Mouse (Mus musculus) CH12.LX (cell line): ENCODE results near the gene Tnfsf12. TPM values are rescaled to one million over a fixed set of nuclear protein-coding genes. Genes with fewer than 3 reads are reported as not detected.

Experiments
- DNase-seq: peaks from one replicate; pipeline ENCODE4 v3.0.0-alpha.2; 2013; ENCODE audit errors: extremely low read depth
- H3K27ac ChIP-seq: 2 replicates; pipeline ENCODE4 v1.5.1; 2012; ENCODE audit warnings: low read depth, mild to moderate bottlenecking, control low read depth, moderate library complexity; ENCODE audit not compliant: insufficient read depth
- H3K27me3 ChIP-seq: replicated peaks from 2 replicates; pipeline ENCODE3; 2012; ENCODE audit warnings: inconsistent platforms
- H3K36me3 ChIP-seq, 2 experiments: replicated peaks in 1 of 2; 2 replicates each; pipeline versions ENCODE3 to v1.6.1; 2012; ENCODE audit warnings: inconsistent platforms in 1 of 2, low read length in 1 of 2, mild to moderate bottlenecking in 1 of 2, mixed read lengths in 1 of 2, moderate library complexity in 1 of 2; ENCODE audit not compliant: control insufficient read depth in 1 of 2, insufficient read depth in 1 of 2
- H3K4me1 ChIP-seq, 2 experiments: 2 replicates each; pipeline ENCODE4 v1.6.1; 2012; ENCODE audit warnings: inconsistent platforms in 1 of 2, moderate library complexity in 1 of 2; ENCODE audit not compliant: insufficient read depth in 2 of 2, control insufficient read depth in 1 of 2
- H3K4me2 ChIP-seq: 2 replicates; pipeline ENCODE4 v1.6.1; 2012; ENCODE audit warnings: low read depth, mild to moderate bottlenecking, control low read depth; ENCODE audit not compliant: poor library complexity, insufficient read depth, severe bottlenecking
- H3K4me3 ChIP-seq, 3 experiments: fragments of 150-350 bp in 1 of 3; sonication (generic) in 1 of 3; replicated peaks in 1 of 3; 2 replicates each; pipeline versions ENCODE3 to v1.5.1; 2011 to 2012; ENCODE audit warnings: low read depth in 2 of 3, low read length in 2 of 3, mild to moderate bottlenecking in 2 of 3, moderate library complexity in 2 of 3, control low read depth in 1 of 3, improper control_type of control experiment in 1 of 3, inconsistent platforms in 1 of 3, mixed read lengths in 1 of 3; ENCODE audit not compliant: poor library complexity in 1 of 3
- H3K79me2 ChIP-seq: replicated peaks from 2 replicates; pipeline ENCODE4 v1.6.1; 2012; ENCODE audit warnings: mild to moderate bottlenecking, moderate library complexity; ENCODE audit not compliant: control insufficient read depth, poor library complexity, insufficient read depth, severe bottlenecking; ENCODE audit errors: extremely low read depth
- H3K9ac ChIP-seq: 2 replicates; pipeline ENCODE4 v1.6.1; 2012; ENCODE audit warnings: low read depth, mild to moderate bottlenecking, control low read depth, moderate library complexity; ENCODE audit not compliant: insufficient read depth
- H3K9me3 ChIP-seq: replicated peaks from 2 replicates; pipeline ENCODE3; 2012; ENCODE audit warnings: low read length, inconsistent platforms, mixed read lengths
- EP300 ChIP-seq: IDR thresholded peaks from 2 replicates; pipeline ENCODE4 v1.6.1; 2011; ENCODE audit warnings: low read length, improper control_type of control experiment
- ETS1 ChIP-seq: conservative IDR thresholded peaks from 2 replicates; pipeline ENCODE4 v1.6.1; 2012; ENCODE audit warnings: low read depth, mild to moderate bottlenecking, inconsistent platforms, low read length, improper control_type of control experiment, moderate library complexity
- GABPA ChIP-seq: IDR thresholded peaks from 2 replicates; pipeline ENCODE4 v1.6.1; 2012; ENCODE audit warnings: low read depth, low read length, improper control_type of control experiment, inconsistent platforms; ENCODE audit not compliant: insufficient replicate concordance
- HCFC1 ChIP-seq: IDR thresholded peaks from 2 replicates; pipeline ENCODE4 v1.6.1; 2012; ENCODE audit warnings: low read depth, mild to moderate bottlenecking, inconsistent platforms, low read length, improper control_type of control experiment
- KAT2A ChIP-seq: IDR thresholded peaks from 2 replicates; pipeline ENCODE4 v1.6.1; 2012; ENCODE audit warnings: low read length, improper control_type of control experiment, inconsistent platforms; ENCODE audit not compliant: insufficient replicate concordance
- MAFK ChIP-seq: IDR thresholded peaks from 2 replicates; pipeline ENCODE4 v1.6.1; 2011; ENCODE audit warnings: low read length, improper control_type of control experiment; ENCODE audit not compliant: insufficient replicate concordance
- MAX ChIP-seq: IDR thresholded peaks from 2 replicates; pipeline ENCODE4 v1.6.1; 2011; ENCODE audit warnings: low read length, improper control_type of control experiment
- MEF2A ChIP-seq: IDR thresholded peaks from 2 replicates; pipeline ENCODE4 v1.6.1; 2014; ENCODE audit warnings: low read depth, mild to moderate bottlenecking, inconsistent platforms, low read length, improper control_type of control experiment, borderline replicate concordance
- MYC ChIP-seq: IDR thresholded peaks from 2 replicates; pipeline ENCODE4 v1.6.1; 2011; ENCODE audit warnings: low read depth, mild to moderate bottlenecking, improper control_type of control experiment, low read length
- NELFE ChIP-seq: IDR thresholded peaks from 2 replicates; pipeline ENCODE4 v1.6.1; 2011; ENCODE audit warnings: low read depth, low read length, improper control_type of control experiment
- NRF1 ChIP-seq: IDR thresholded peaks from 2 replicates; pipeline ENCODE4 v1.6.1; 2014; ENCODE audit warnings: low read depth, mild to moderate bottlenecking, inconsistent platforms, low read length, improper control_type of control experiment, moderate library complexity
- PAX5 ChIP-seq: IDR thresholded peaks from 2 replicates; pipeline ENCODE4 v1.6.1; 2012; ENCODE audit warnings: low read length, inconsistent platforms, mixed read lengths
- POLR2A ChIP-seq: IDR thresholded peaks from 2 replicates; pipeline ENCODE4 v1.6.1; 2011; ENCODE audit warnings: low read depth, mild to moderate bottlenecking, improper control_type of control experiment, low read length
- POLR2AphosphoS2 ChIP-seq: IDR thresholded peaks from 2 replicates; pipeline ENCODE4 v1.6.1; 2011; ENCODE audit warnings: low read depth, low read length, improper control_type of control experiment
- RAD21 ChIP-seq: IDR thresholded peaks from 2 replicates; pipeline ENCODE4 v1.6.1; 2011; ENCODE audit warnings: low read depth, mild to moderate bottlenecking, low read length, improper control_type of control experiment, moderate library complexity
- RCOR1 ChIP-seq: conservative IDR thresholded peaks from 2 replicates; pipeline ENCODE4 v1.6.1; 2012; ENCODE audit warnings: low read depth, mild to moderate bottlenecking, inconsistent platforms, low read length, improper control_type of control experiment
- SIN3A ChIP-seq: IDR thresholded peaks from 2 replicates; pipeline ENCODE4 v1.6.1; 2012; ENCODE audit warnings: low read length, improper control_type of control experiment, inconsistent platforms
- TBP ChIP-seq: conservative IDR thresholded peaks from 2 replicates; pipeline ENCODE4 v1.6.1; 2011; ENCODE audit warnings: low read depth, low read length, improper control_type of control experiment
- UBTF ChIP-seq: IDR thresholded peaks from 2 replicates; pipeline ENCODE4 v1.6.1; 2012; ENCODE audit warnings: low read depth, mild to moderate bottlenecking, inconsistent platforms, low read length, improper control_type of control experiment, moderate library complexity
- USF1 ChIP-seq: IDR thresholded peaks from 2 replicates; pipeline ENCODE4 v1.6.1; 2014; ENCODE audit warnings: low read depth, mild to moderate bottlenecking, inconsistent platforms, low read length, improper control_type of control experiment
- USF2 ChIP-seq: conservative IDR thresholded peaks from 2 replicates; pipeline ENCODE4 v1.6.1; 2011; ENCODE audit warnings: low read depth, low read length, improper control_type of control experiment
- ZC3H11A ChIP-seq: IDR thresholded peaks from 2 replicates; pipeline ENCODE4 v1.6.1; 2012; ENCODE audit warnings: low read depth, mild to moderate bottlenecking, inconsistent platforms, low read length, improper control_type of control experiment
- dilution Hi-C: fragments of 300-500 bp; cut with MboI; formaldehyde crosslinking; loops from 2 replicates; pipeline ENCODE4 v1.14.3; 2020; ENCODE audit warnings: low sequenced_read_pairs; ENCODE audit not compliant: extremely low pct_unique_long_range_greater_than_20kb, extremely low pct_ligation_motif_present
- in situ Hi-C: fragments of 300-500 bp; cut with MboI; formaldehyde crosslinking; loops from 3 replicates; pipeline ENCODE4 v1.14.3; 2019; ENCODE audit warnings: low sequenced_read_pairs, low pct_ligation_motif_present, low pct_unique_long_range_greater_than_20kb, mixed read lengths
- polyA plus RNA-seq: library from polyadenylated mRNA; unstranded; fragments of >175 nt; gene quantifications from 2 replicates; pipeline ENCODE4 v1.2.1, GENCODE M21; 2012; ENCODE audit warnings: low read depth; ENCODE audit not compliant: insufficient read length
- total RNA-seq, 2 experiments: library from RNA; depleted of rRNA; stranded (reverse); fragments of 300-350 nt in 1 of 2; fragments of >200 nt in 1 of 2; gene quantifications; 2 replicates each; pipeline ENCODE4 v1.2.3; 2012 to 2014

The Tnfsf12 gene
- total and polyA plus RNA-seq, 3 experiments: not detected

DNA sequence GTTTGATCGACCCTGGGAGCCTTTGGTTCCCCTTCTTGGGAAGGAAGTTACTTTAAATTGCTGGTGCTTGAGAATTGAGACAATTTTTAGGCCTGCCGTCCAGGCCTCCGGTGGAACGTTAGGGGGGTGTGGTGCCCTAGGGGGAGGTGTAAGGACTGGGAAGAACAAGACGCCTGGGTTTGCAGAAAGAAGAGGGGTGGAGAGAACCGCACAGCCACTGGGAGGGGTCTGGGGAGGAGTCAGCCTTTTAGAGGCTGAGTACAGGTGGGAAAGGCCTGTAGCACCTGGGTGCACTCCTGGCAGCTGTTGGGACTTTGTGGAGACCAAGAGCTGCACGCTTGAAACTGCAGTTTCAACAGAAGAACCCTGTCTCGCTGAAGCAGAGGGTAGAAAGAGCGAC, 40.9 kb downstream of the Tnfsf12 start:
- Histone ChIP-seq H3K4me3 (no peak overlapping the region), H3K9me3 (no peaks in the 10 kb centered on the region), H3K4me1 (peaks cover 0 to 67% of the 10 kb centered on the region in 2 experiments; a peak in 2 of 4 replicates), H3K27ac (no peak overlapping the region), H3K36me3 (peaks cover 79 to 89% of the 10 kb centered on the region in 2 experiments), H3K27me3 (no peaks in the 10 kb centered on the region), H3K9ac (no peak overlapping the region), H3K79me2 (0 out of 2 replicates have a peak, but pooled peaks cover under 1% of the 10 kb centered on the region), H3K4me2 (no peak overlapping the region)
- no peak for DNase-seq
- TF ChIP-seq NELFE: no peak
- TF ChIP-seq EP300: no peak
- no peak for TF ChIP-seq NRF1
- 0 out of 2 replicates have a peak, but pooled peaks have one; percentile 12 for TF ChIP-seq SIN3A
- no peak for TF ChIP-seq MAX
- 0 out of 2 replicates have a peak, but pooled peaks have one; percentile 1 for TF ChIP-seq POLR2AphosphoS2
- no peak for TF ChIP-seq MEF2A
- 0 out of 2 replicates have a peak, but pooled peaks have one; percentile 28 for TF ChIP-seq HCFC1
- dilution Hi-C loops (no loop called here), in situ Hi-C loops (no loop called here)

GRCm38 (mm10) chr11:69653399-69653798, 42.2 kb downstream of the Tnfsf12 start:
- no peak for DNase-seq
- no peak overlapping the region for H3K27ac ChIP-seq
- TF ChIP-seq MAFK (no peak), POLR2A (peak; percentile 21; the same call in 1 of the 2 replicates), KAT2A (no peak)
- in situ Hi-C loops (no loop called here), dilution Hi-C loops (no loop called here)
- H3K4me2 ChIP-seq: no peak overlapping the region
- no peak overlapping the region for H3K4me3 ChIP-seq
- peaks cover 82 to 92% of the 10 kb centered on the region in 2 experiments for H3K36me3 ChIP-seq
- no peak overlapping the region for H3K9ac ChIP-seq
- no peaks in the 10 kb centered on the region; the same call in 1 of the 2 replicates for H3K79me2 ChIP-seq
- no peaks in the 10 kb centered on the region for H3K9me3 ChIP-seq
- H3K27me3 ChIP-seq: no peaks in the 10 kb centered on the region
- peaks cover 0 to 58% of the 10 kb centered on the region in 2 experiments; a peak in 2 of 4 replicates for H3K4me1 ChIP-seq

DNA sequence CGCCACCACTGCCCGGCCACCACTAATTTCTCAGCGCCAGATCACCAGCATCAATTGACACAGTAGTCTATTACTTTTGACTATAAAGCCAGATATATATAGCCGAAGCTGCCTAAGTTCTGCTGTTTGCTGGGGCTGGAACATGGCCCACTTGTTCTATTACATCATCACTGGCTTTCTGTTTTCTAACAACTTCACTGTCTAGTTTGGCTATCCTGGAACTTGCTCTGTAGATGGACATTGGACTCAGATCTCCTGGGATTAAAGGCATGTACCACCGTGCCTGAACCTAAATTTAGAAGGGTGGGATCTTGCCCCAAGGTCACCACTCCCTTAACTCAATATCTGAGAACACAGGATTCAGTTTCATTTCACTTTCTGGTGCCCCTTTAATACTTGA, 49.8 kb downstream of the Tnfsf12 start:
- no peak overlapping the region for H3K27ac ChIP-seq
- dilution Hi-C loops: no loop called here
- in situ Hi-C loops: no loop called here

More for the DNA sequence above, 49.8 kb downstream of the Tnfsf12 start:
- Histone ChIP-seq H3K9me3 (no peaks in the 10 kb centered on the region), H3K9ac (no peak overlapping the region), H3K27me3 (no peaks in the 10 kb centered on the region), H3K4me1 (no peaks in the 10 kb centered on the region), H3K4me2 (no peak overlapping the region), H3K4me3 (no peak overlapping the region), H3K79me2 (no peaks in the 10 kb centered on the region; the same call in 1 of the 2 replicates), H3K36me3 (peaks cover 82 to 92% of the 10 kb centered on the region in 2 experiments)
- TF ChIP-seq PAX5 (no peak), USF1 (no peak), POLR2A (no peak), USF2 (no peak), RCOR1 (no peak), MYC (no peak), MAFK (no peak), RAD21 (no peak), POLR2AphosphoS2 (no peak), GABPA (no peak), TBP (no peak), ZC3H11A (no peak), UBTF (no peak), ETS1 (no peak)
- DNase-seq: no peak
